Mouse (Mus musculus) gastrocnemius, adult 2 months (tissue): ENCODE measurements around the gene Ppt1. TPM values are rescaled to one million over a fixed set of nuclear protein-coding genes. Genes with fewer than 3 reads are reported as not detected.

Experiments
- DNase-seq: peaks from one replicate; pipeline ENCODE4 v3.0.0; 2022
- H3K27ac ChIP-seq: fragments of 200-600 bp; 2 replicates; pipeline ENCODE4 v1.8.1; 2022; ENCODE audit warnings: mild to moderate bottlenecking
- H3K4me3 ChIP-seq: fragments of 200-600 bp; 2 replicates; pipeline ENCODE4 v1.8.1; 2022; ENCODE audit warnings: mild to moderate bottlenecking, moderate library complexity
- CTCF ChIP-seq: fragments of 200-600 bp; IDR thresholded peaks from 2 replicates; pipeline ENCODE4 v1.8.1; 2022; ENCODE audit warnings: antibody characterized with exemption, mild to moderate bottlenecking, moderate library complexity
- intact Hi-C: fragments of 180-260 bp; cut with DNase I; formaldehyde crosslinking; loops from one replicate; pipeline ENCODE4 v1.15.1; 2025
- total RNA-seq, 2 experiments: library from RNA; stranded (reverse); gene quantifications; 2 replicates each; pipeline ENCODE4 v1.2.3; 2021

Ppt1 gene
- total RNA-seq, 2 experiments from 2014 or later: 9.1 to 13.6 TPM

DNA sequence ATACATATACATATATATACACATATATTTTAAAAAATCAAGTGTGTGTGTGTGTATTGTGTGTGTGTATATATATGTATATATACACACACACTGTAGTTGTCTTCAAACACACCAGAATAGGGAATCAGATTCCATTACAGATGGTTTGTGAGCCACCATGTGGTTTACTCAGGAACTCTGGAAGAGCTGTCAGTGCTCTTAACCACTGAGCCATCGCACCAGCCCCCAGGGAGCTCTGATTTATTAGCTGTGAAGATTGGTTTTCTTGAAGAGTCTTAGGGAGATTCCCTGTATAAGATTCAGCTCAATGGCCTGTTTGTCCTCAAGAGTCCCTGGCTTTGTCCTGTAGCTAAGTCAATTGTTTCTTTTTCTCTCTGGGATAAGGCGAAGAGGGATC is 2.0 kb downstream of the Ppt1 start:
- TF ChIP-seq CTCF: no peak
- Histone ChIP-seq H3K4me3 (no peak overlapping the region), H3K27ac (no peak overlapping the region)
- intact Hi-C loops: no loop called here
- DNase-seq: no peak

DNA sequence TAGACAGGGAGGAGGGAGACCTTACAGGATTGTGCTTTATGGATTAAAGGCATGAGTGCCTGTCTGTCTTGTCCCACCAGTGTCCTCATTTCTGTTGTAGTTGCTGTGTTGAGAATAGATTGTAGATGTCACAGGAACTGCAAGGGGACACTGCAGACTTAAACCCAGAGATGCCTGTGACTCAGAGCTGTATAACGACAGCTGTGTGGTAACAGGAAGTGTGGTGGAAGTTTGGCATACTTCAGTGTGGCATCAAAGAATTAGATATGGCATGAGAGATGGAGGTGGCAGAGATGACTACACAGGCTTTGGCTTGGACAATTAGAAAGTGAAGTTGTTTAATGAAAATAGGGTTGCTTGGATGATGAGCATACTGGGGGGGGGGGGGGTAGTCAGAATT is 2.4 kb downstream of the Ppt1 start:
- no peak for TF ChIP-seq CTCF
- intact Hi-C loops: no loop called here
- Histone ChIP-seq H3K4me3 (no peak overlapping the region), H3K27ac (no peak overlapping the region)
- DNase-seq: no peak

DNA sequence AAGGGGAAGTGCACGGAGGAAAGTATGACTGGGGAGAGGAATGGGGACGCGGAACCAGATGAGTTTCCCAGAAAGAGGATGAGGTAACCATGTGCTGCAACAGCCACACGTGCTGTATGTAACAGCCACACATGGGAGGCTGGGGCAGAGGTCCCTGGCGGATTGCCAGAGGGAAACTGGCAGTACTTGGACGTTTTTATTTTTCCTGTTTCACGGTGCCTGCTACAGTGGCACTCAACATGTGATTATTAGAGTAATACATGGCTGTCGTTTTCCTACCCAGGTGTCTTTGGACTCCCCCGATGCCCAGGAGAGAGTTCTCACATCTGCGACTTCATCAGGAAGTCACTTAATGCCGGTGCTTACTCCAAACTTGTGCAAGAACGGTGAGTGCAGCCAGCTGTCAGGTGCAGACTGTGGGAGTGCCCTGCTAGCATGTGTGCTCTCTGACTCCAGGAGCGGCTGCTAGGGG is 12.1 kb downstream of the Ppt1 start:
- intact Hi-C loops: no loop called here
- no peak overlapping the region for H3K4me3 ChIP-seq
- DNase-seq: peak; percentile 36
- TF ChIP-seq CTCF: no peak
- H3K27ac ChIP-seq: no peak overlapping the region

DNA sequence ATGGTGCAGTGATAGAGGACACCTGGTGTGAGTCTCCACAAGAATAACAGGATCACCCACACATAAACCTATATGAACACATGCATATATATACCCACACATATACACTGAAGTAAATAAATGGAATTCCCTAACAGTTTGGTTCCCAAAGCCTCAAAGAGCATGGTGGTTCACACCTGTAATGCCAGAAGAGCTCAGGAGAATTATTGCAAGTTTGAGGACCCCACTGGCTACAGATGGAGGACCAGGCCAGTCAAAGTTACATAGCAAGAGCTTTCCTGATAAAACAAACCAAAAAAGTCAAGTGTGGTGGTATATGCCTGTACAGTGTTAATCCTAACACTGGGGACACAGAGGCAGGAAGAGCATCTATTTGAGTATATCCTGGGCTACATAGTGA is 15.5 kb downstream of the Ppt1 start:
- intact Hi-C loops: no loop called here
- Histone ChIP-seq H3K27ac (no peak overlapping the region), H3K4me3 (no peak overlapping the region)
- no peak for TF ChIP-seq CTCF
- no peak for DNase-seq

DNA sequence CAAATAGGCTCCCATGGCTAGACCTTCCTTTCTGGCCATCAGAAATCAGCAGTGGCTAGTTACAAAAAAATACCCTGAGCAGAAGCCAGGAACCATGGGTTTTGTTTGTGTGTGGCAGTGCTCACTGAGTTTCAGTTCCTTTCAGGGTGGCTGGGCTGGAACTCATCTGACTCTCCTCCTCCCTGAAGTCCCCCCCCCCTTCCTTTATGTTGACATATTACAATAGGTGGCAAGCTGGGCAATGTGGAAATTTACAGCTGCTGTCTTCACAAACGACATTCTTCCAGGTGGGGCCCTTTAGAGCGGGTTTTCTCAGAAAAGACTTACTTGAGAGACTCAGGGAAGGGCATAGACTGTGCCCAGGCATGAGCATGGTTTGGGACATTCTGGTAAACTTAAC is 17.6 kb downstream of the Ppt1 start:
- Histone ChIP-seq H3K4me3 (no peak overlapping the region), H3K27ac (no peak overlapping the region)
- intact Hi-C loops: no loop called here
- no peak for DNase-seq
- TF ChIP-seq CTCF: no peak

DNA sequence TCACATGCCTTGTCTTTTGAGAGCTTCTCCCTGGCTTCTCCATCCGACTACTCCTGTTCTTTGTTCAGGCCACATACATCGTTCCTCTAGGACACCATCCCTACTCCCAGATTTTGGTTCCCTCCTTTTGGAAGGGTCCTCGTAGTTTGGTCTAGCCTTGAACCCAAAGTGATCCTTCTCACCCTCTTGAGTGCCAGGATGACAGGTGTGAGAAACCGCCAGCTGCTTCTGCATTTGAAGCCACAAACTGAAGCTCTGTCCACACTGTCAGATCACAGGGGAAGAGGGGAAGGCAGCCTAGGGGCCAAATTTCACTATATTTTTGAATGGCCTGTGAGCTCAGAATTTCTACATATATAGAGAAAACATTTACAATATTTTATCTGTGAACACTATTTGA is 18.7 kb downstream of the Ppt1 start:
- intact Hi-C loops: no loop called here
- Histone ChIP-seq H3K4me3 (no peak overlapping the region), H3K27ac (no peak overlapping the region)
- TF ChIP-seq CTCF: no peak
- DNase-seq: no peak

DNA sequence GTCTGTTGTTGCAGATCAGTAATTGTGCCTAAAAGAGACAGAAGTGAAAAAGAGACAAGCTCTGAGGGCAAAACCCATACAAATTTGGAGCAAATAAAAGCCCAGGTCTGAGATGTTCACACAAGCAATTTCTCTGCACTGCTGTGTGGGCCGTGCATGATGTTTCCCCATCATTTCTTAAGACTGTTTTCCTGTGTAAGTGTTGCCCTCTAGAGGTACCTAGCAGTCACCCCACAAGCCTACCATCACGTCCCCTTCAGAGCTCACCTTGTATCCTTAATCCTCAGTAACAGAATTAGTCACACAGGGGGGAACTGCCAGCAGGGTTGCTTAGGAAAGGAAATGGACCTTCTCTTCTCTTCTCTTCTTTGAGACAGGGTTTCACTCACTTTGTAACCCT is 21.9 kb downstream of the Ppt1 start:
- no peak overlapping the region for H3K27ac ChIP-seq
- H3K4me3 ChIP-seq: no peak overlapping the region
- intact Hi-C loops: no loop called here
- peak; percentile 7; the same call in 1 of the 2 replicates for TF ChIP-seq CTCF
- no peak for DNase-seq

DNA sequence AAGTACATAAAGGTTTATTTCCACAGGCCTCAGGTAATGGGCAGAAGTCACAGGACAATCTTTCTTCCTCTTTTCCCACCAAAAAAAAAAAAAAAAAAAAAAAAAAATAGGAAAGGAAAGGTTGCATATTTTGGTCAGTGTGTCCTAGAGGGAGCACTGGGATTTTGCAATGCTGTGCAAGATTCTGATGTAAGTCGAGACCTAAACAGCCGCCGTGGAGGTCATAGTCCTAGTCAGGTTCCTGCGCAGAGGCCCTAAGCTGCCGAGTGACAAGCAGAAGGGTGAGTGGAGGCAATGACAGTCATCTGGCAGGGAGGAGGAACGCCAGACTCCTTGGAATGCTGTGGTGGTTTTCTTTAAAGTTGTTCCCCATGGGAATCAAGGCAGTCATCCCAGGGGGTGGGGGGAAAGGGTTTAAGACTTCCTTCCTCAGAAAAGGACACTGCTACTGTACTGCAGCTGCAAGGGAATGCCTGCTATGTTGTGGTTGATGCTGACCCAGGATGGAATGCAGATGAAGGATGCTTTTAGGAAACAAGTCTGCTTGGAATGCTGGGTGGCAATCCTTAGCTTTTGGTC is 23.1 kb downstream of the Ppt1 start:
- Histone ChIP-seq H3K4me3 (no peak overlapping the region), H3K27ac (no peak overlapping the region)
- TF ChIP-seq CTCF: no peak
- intact Hi-C loops: no loop called here
- DNase-seq: no peak

DNA sequence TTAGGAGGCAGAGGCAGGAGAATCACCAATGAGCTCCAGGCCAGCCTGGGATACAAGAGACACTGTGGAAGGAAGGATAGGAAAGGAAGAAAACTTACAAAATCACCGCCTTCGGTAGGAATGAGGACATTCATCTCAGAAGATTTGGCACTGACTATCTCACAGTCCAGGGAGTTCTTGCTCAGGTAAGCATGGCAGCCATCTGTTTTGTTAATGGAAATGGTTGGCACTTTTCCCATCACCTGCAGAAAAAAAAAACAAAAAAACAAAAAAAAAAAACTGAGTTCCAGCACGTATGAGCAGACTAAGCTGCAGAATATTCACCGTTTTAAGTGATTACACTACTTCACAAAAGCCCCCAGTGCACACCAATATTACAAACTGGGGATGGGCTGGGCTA is 25.8 kb downstream of the Ppt1 start:
- Histone ChIP-seq H3K4me3 (no peak overlapping the region), H3K27ac (no peak overlapping the region)
- DNase-seq: no peak
- no peak for TF ChIP-seq CTCF
- intact Hi-C loops: no loop called here

DNA sequence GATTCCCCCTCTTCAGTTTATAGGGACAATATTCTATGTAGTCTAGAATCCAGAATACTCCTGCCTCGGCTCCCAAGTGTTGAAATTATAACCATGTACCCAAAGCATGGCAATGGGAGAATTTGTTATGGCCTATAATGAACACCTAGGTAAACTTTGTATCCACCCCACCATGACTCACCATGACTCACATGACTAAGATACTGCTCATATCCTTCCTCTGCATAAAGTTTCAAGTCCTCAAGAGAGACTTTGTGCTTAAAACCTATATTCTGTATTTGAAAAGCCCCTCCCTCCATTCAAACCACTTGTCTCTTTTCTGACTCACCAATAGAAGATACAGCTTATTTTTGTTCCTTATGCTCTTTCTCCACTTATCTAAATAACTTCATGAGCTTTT is 32.0 kb downstream of the Ppt1 start:
- TF ChIP-seq CTCF: no peak
- Histone ChIP-seq H3K4me3 (no peak overlapping the region), H3K27ac (no peak overlapping the region)
- no peak for DNase-seq
- intact Hi-C loops: no loop called here

DNA sequence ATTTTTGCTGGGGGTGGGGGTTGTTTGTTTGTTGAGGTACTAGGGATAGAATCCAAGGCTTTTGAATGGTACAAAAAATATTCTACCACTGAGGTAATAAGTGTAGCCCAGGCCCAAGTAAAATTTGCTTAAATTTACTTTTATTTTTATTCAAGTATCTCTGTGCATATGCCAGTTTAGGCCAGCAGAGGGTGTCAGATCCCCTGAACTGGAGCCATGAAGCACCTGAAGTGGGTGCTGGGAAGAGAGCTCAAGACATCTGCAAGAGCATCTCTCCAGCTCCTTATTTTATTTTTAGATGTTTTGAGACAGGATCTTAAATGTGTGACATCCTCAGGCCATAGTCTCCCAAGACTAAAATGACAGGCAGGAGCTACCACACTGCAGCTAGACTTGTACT is 34.0 kb downstream of the Ppt1 start:
- no peak overlapping the region for H3K4me3 ChIP-seq
- intact Hi-C loops: loop anchor here (10.0 kb wide), 1 partner anchor 545 kb away; no protein-coding TSS in a partner anchor
- TF ChIP-seq CTCF: peak; percentile 54
- no peak for DNase-seq
- H3K27ac ChIP-seq: no peak overlapping the region

DNA sequence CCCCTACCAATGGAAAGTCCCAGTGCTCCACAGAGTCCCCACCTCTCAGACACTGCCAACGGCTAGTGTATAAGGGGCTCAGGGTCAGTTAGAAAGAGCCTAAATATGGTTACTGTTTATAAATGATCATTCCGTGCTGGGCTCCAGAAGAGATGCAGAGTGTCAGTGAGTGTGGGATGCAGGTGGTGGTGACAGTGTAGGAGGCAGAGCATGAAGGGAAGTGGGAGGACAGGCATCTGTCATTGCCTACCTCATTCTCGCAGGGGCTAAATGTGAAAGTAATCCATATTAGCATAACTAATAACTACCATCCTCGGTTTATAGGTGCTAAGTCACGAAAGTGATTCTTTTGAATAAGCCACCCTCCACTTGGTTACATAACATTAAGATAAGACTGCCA is 34.7 kb downstream of the Ppt1 start:
- intact Hi-C loops: loop anchor here (10.0 kb wide), 1 partner anchor 544 kb away; no protein-coding TSS in a partner anchor
- TF ChIP-seq CTCF: no peak
- H3K4me3 ChIP-seq: no peak overlapping the region
- H3K27ac ChIP-seq: no peak overlapping the region
- DNase-seq: no peak

DNA sequence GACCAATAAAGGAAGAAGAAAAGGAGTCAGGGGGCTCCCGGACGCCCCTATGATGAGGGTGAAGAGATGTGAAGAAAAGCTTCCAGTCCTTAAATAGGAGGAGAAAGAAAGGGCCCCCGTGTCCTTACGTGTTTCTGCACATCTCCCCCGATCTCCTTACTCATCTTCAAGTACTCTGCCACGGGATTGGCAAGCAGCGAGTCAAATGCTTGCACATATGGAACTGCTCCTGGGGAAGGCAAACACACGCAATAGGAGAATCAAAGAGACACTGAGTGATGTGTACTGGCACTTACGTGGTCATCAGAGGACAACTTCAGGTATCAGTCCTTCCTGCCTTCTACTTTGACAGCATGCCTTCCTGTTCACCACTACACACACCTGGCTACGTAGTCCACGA is 35.2 kb downstream of the Ppt1 start:
- no peak for TF ChIP-seq CTCF
- Histone ChIP-seq H3K4me3 (no peak overlapping the region), H3K27ac (no peak overlapping the region)
- DNase-seq: no peak
- intact Hi-C loops: loop anchor here (10.0 kb wide), 1 partner anchor 544 kb away; no protein-coding TSS in a partner anchor

DNA sequence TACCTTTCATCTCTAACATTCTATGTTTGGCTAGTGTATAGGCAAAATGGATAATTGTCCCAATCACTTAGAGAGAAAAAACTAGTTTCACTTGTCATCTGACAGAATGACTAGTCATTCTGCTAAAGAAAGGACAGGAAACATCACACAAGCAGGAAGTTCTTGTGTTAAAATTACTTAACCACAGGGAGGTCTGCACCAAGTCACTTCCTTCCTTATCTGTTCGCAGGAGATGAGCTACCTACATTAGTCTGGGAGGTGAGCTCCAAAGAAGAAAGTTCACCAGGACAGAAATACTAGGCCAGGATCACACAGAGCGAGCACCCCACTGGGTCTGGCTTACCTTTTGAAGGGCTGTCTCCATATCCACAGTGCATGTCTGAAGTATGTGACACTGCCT is 35.9 kb downstream of the Ppt1 start:
- no peak for TF ChIP-seq CTCF
- no peak overlapping the region for H3K4me3 ChIP-seq
- no peak for DNase-seq
- intact Hi-C loops: loop anchor here (10.0 kb wide), 1 partner anchor 543 kb away; no protein-coding TSS in a partner anchor
- H3K27ac ChIP-seq: no peak overlapping the region

DNA sequence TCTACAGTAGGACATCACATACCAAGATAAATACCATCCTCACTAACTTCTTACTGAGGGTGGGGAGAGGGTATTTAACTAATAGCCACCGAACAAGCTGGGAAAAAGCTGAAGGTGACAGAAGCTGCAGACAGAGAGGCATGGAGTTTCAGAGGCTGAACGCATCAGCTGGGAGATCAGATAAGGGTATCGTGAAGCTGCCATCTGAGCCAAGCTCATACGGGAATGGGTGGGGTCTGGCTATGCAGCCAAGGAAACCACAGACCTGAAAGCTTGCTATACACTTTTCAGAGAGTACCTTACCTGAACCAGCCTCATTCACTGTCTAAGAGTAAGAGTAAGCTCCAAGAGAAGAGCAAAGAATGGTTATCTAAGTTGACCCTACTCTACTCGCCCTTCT is 37.0 kb downstream of the Ppt1 start:
- intact Hi-C loops: loop anchor here (10.0 kb wide), 1 partner anchor 542 kb away; no protein-coding TSS in a partner anchor
- no peak for DNase-seq
- Histone ChIP-seq H3K27ac (no peak overlapping the region), H3K4me3 (no peak overlapping the region)
- TF ChIP-seq CTCF: no peak
